ENCODE assay signal across 8 mouse cellular contexts in the genomic region with DNA sequence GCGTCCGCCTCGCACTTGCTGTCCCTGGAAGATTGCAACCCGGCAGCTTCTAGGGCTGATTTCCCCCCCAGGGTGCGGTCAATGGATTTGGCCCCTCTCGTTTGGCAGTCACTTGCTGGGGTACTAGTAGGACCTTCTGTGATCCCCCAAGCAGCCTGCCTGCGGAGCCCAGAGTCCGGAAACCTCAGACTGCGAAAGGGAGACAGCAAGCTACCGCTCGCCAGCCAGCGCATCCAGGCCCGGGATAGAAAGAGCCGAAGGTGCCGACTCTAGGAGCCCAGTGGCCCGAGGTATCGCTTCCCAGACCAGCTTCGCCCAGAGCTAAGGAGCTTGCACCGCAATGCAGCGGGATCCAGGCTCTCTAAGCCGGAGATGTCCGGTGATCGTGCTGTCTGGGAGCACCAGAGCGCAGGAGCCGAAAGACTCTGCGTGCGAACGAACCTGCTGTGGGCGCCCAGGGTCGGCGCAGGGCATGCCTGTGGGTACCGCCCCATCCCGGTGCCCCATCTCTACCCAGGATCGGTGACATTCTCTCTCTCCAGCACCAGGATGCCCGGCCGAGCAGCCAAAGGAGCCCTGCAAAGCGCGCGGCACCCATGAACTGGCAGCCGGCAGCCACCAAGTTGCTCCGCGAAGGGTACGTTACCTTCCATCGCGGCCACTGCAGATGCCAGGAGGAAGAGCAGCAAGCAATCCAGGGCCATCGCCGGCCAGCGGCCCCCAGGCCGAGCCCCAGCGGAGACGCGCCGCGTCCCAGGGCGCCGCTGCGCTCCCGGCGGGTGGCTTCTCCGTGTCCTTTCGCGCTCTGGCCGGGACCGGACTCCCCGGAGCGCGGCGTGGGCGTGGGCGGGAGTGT. TPM values are rescaled to one million over a fixed set of nuclear protein-coding genes. Genes with fewer than 3 reads are reported as not detected.
DNase-seq lines count a peak whose midpoint lies in the region; ATAC-seq and TF ChIP-seq lines count a peak whose summit lies in the region.

No protein-coding gene starts in this region.

- H3K27ac ChIP-seq in lung, embryonic 15.5 days = no peak overlapping the region
- H3K27ac ChIP-seq in heart, embryonic 11.5 days (ENCODE audit: low read depth, low read length) = no peak overlapping the region
- H3K27ac ChIP-seq in kidney, embryonic 14.5 days (ENCODE audit: low read depth, low read length) = no peak overlapping the region
- H3K27ac ChIP-seq in lung, embryonic 16.5 days (ENCODE audit: low read length) = no peak overlapping the region
- no peak overlapping the region for H3K27ac ChIP-seq in small intestine, adult 2 months (ENCODE audit: insufficient read depth, low read depth, low read length)

- no peak for TF ChIP-seq CTCF in small intestine, adult 2 months (IDR thresholded peaks at IDR 0.05; ENCODE audit: extremely low read depth, insufficient read length, insufficient replicate concordance, low read depth, low read length)

- H3K4me1 ChIP-seq in lung, embryonic 15.5 days = peaks cover 16% of the 10 kb centered on the region
- H3K4me1 ChIP-seq in heart, embryonic 11.5 days (ENCODE audit: control insufficient read depth, insufficient read depth, low read length) = peaks cover 19% of the 10 kb centered on the region
- peaks cover 3% of the 10 kb centered on the region; the same call in 1 of the 2 replicates for H3K4me1 ChIP-seq in kidney, embryonic 14.5 days (ENCODE audit: control insufficient read depth, insufficient read depth, low read length)
- H3K4me1 ChIP-seq in lung, embryonic 16.5 days (replicated peaks; ENCODE audit: control insufficient read depth, insufficient read depth, low read length) = peaks cover 4% of the 10 kb centered on the region; the same call in 1 of the 2 replicates
- peaks cover 4% of the 10 kb centered on the region for H3K4me1 ChIP-seq in small intestine, adult 2 months (ENCODE audit: control insufficient read depth, insufficient read depth, insufficient read length, low read length)

- TF ChIP-seq POLR2A in small intestine, adult 2 months (IDR thresholded peaks at IDR 0.05; ENCODE audit: low read depth, low read length) = no peak

- H3K4me3 ChIP-seq in lung, embryonic 15.5 days = peak overlapping the region; percentile 52
- H3K4me3 ChIP-seq in heart, embryonic 11.5 days (ENCODE audit: low read depth, low read length) = peak overlapping the region; percentile 57
- peak overlapping the region; percentile 57 for H3K4me3 ChIP-seq in kidney, embryonic 14.5 days (ENCODE audit: low read length)
- peak overlapping the region; percentile 56 for H3K4me3 ChIP-seq in lung, embryonic 16.5 days (ENCODE audit: low read length)
- H3K4me3 ChIP-seq in small intestine, adult 2 months (ENCODE audit: low read depth, low read length) = peak overlapping the region; percentile 57

- no peak for DNase-seq in lung, postnatal 25 days (ENCODE audit: low spot score)
- peak; percentile 68 for DNase-seq in embryo, embryonic 9.5 days (ENCODE audit: extremely low spot score)

- peak; percentile 19 for ATAC-seq in lung, embryonic 15.5 days (ENCODE audit: borderline replicate concordance, extremely low read depth, low FRiP score, low TSS enrichment)
- peak; percentile 47 for ATAC-seq in heart, embryonic 11.5 days (replicated peaks; ENCODE audit: insufficient number of reproducible peaks, low FRiP score, low TSS enrichment)
- ATAC-seq in kidney, embryonic 14.5 days (ENCODE audit: low FRiP score, low TSS enrichment) = peak; percentile 29; the same call in 1 of the 2 replicates
- peak; percentile 59 for ATAC-seq in lung, embryonic 16.5 days (ENCODE audit: low read depth)
- ATAC-seq in monocyte, adult 5-6 weeks (replicated peaks; ENCODE audit: insufficient number of reproducible peaks, low FRiP score, low TSS enrichment, poor library complexity, severe bottlenecking) = no peak

- H3K4me2 ChIP-seq in lung, embryonic 15.5 days = peak overlapping the region; percentile 97
- H3K4me2 ChIP-seq in heart, embryonic 11.5 days = peak overlapping the region; percentile 97
- H3K4me2 ChIP-seq in kidney, embryonic 14.5 days (replicated peaks; ENCODE audit: low read depth, low read length) = peak overlapping the region; percentile 95
- peak overlapping the region; percentile 95 for H3K4me2 ChIP-seq in lung, embryonic 16.5 days (ENCODE audit: low read depth, low read length)

- WGBS in lung, embryonic 15.5 days = under 1% methylated on average over 65 of the region's 70 CpGs
- WGBS in heart, embryonic 11.5 days (ENCODE audit: insufficient replicate concordance) = under 1% methylated on average over 70 of the region's 70 CpGs
- under 1% methylated on average over 70 of the region's 70 CpGs for WGBS in kidney, embryonic 14.5 days
- under 1% methylated on average over 69 of the region's 70 CpGs for WGBS in lung, embryonic 16.5 days
- 3% methylated on average over 70 of the region's 70 CpGs for WGBS in small intestine, adult 2 months

- H3K27me3 ChIP-seq in lung, embryonic 15.5 days = peaks cover 92% of the 10 kb centered on the region
- peaks cover 85% of the 10 kb centered on the region for H3K27me3 ChIP-seq in heart, embryonic 11.5 days (ENCODE audit: control insufficient read depth, insufficient read depth, low read length)
- H3K27me3 ChIP-seq in kidney, embryonic 14.5 days (ENCODE audit: control insufficient read depth, insufficient read depth, low read length) = peaks cover 68% of the 10 kb centered on the region
- peaks cover 66% of the 10 kb centered on the region for H3K27me3 ChIP-seq in lung, embryonic 16.5 days (ENCODE audit: control insufficient read depth, insufficient read depth, low read depth, low read length)
- H3K27me3 ChIP-seq in small intestine, adult 2 months (ENCODE audit: control insufficient read depth, insufficient read depth, low read length) = peaks cover 28% of the 10 kb centered on the region

- H3K9ac ChIP-seq in lung, embryonic 15.5 days = peak overlapping the region; percentile 39
- H3K9ac ChIP-seq in heart, embryonic 11.5 days (ENCODE audit: low read depth, low read length) = peak overlapping the region; percentile 58
- peak overlapping the region; percentile 47 for H3K9ac ChIP-seq in kidney, embryonic 14.5 days (ENCODE audit: low read depth, low read length)
- H3K9ac ChIP-seq in lung, embryonic 16.5 days (ENCODE audit: low read length) = peak overlapping the region; percentile 60

- H3K9me3 ChIP-seq in lung, embryonic 15.5 days = no peaks in the 10 kb centered on the region
- H3K9me3 ChIP-seq in heart, embryonic 11.5 days (replicated peaks; ENCODE audit: control insufficient read depth, low read length) = no peaks in the 10 kb centered on the region
- no peaks in the 10 kb centered on the region for H3K9me3 ChIP-seq in kidney, embryonic 14.5 days (ENCODE audit: control insufficient read depth, low read length)
- H3K9me3 ChIP-seq in lung, embryonic 16.5 days (ENCODE audit: control insufficient read depth, low read length) = no peaks in the 10 kb centered on the region

- H3K36me3 ChIP-seq in lung, embryonic 15.5 days = no peaks in the 10 kb centered on the region
- H3K36me3 ChIP-seq in heart, embryonic 11.5 days (ENCODE audit: control insufficient read depth, insufficient read depth, low read length) = no peaks in the 10 kb centered on the region
- no peaks in the 10 kb centered on the region for H3K36me3 ChIP-seq in kidney, embryonic 14.5 days (ENCODE audit: control insufficient read depth, insufficient read depth, low read length)
- H3K36me3 ChIP-seq in lung, embryonic 16.5 days (ENCODE audit: control insufficient read depth, insufficient read depth, low read length) = no peaks in the 10 kb centered on the region
- no peaks in the 10 kb centered on the region for H3K36me3 ChIP-seq in small intestine, adult 2 months (ENCODE audit: control insufficient read depth, insufficient read depth, low read length)

RNA-seq across cellular contexts. Expression of a gene that starts 0.6 kb away (rescaled TPM):
- polyA plus RNA-seq in lung, embryonic 15.5 days (2015; fragmentation: Nextera tagmentation; extraction: Ambion mirVana) = 1.7 and 1.8 TPM in 2 replicates
- 0.44 and 0.87 TPM in 2 replicates for polyA plus RNA-seq in heart, embryonic 11.5 days (2014; fragmentation: Nextera tagmentation; extraction: Ambion mirVana)
- polyA plus RNA-seq in kidney, embryonic 14.5 days (2014; fragmentation: Nextera tagmentation; extraction: Ambion mirVana) = 3.8 and 4.9 TPM in 2 replicates
- 1.4 and 1.8 TPM in 2 replicates for polyA plus RNA-seq in lung, embryonic 16.5 days (2015; fragmentation: Nextera tagmentation; extraction: Ambion mirVana)
- polyA plus RNA-seq in small intestine, adult 2 months (2012; rRNA removed) = 0.47 and 1.0 TPM in 2 replicates
- total RNA-seq in monocyte, adult 5-6 weeks (2017) = 0.21 TPM in 1 of 3 replicates, not detected in the others
